Mouse (Mus musculus): ENCODE measurements around the gene Tmc4.

The Tmc4 gene

GRCm38 (mm10) chr7:3644348-3644671, 33.0 kb downstream of the Tmc4 start:
- no peak for DNase-seq (ENCODE audit: low read depth in 1 of 2, low spot score in 2 of 2)

GRCm38 (mm10) chr7:3643843-3644242, 33.5 kb downstream of the Tmc4 start:
- DNase-seq (ENCODE audit: low read depth in 1 of 2, low spot score in 2 of 2), result no peak

- DNase-seq (ENCODE audit: low read depth in 1 of 2, low spot score in 2 of 2), result no peak
Observed at GRCm38 (mm10) chr7:3643412-3643811, 33.9 kb downstream of the Tmc4 start.

GRCm38 (mm10) chr7:3630478-3630815, 46.9 kb downstream of the Tmc4 start:
- no peak for DNase-seq (ENCODE audit: low read depth in 1 of 2, low spot score in 2 of 2)

GRCm38 (mm10) chr7:3629543-3630477, 47.5 kb downstream of the Tmc4 start, which contains the start of the genes Tfpt and Prpf31:
Tfpt (minus strand) TSS chr7:3629929.
Prpf31 (plus strand) TSS chr7:3629985.
- peak; percentile 87 to 90 for DNase-seq (ENCODE audit: low read depth in 1 of 2, low spot score in 2 of 2)

- DNase-seq (ENCODE audit: low read depth in 1 of 2, low spot score in 2 of 2), result no peak
Observed at GRCm38 (mm10) chr7:3629030-3629429, 48.3 kb downstream of the Tmc4 start.

- peak; percentile 58 to 66 for DNase-seq (ENCODE audit: low read depth in 1 of 2, low spot score in 2 of 2)
Observed at GRCm38 (mm10) chr7:3617242-3617995, 59.9 kb downstream of the Tmc4 start, which contains the start of gene Ndufa3. Ndufa3 (plus strand) TSS chr7:3617373.

GRCm38 (mm10) chr7:3616389-3617241, 60.7 kb downstream of the Tmc4 start:
- no peak for DNase-seq (ENCODE audit: low read depth in 1 of 2, low spot score in 2 of 2)

- no peak for DNase-seq (ENCODE audit: low read depth in 1 of 2, low spot score in 2 of 2)
Observed at GRCm38 (mm10) chr7:3616057-3616388, 61.3 kb downstream of the Tmc4 start, which contains the start of gene Oscar. Oscar (minus strand) TSS chr7:3616157.
